27 mouse cellular contexts compared by ENCODE assay signal in genomic region chr10:97442300-97442699, GRCm38 (mm10). TPM values are rescaled to one million over a fixed set of nuclear protein-coding genes. Genes with fewer than 3 reads are reported as not detected.
DNase-seq lines count a peak whose midpoint lies in the region; ATAC-seq and TF ChIP-seq lines count a peak whose summit lies in the region.
"Had no signal": no experiment of that assay in that cellular context is flagged by ENCODE, and none has a peak within 500 bp of the region (broad histone marks: within the 10 kb centered on the region; RNA-seq: fewer than 3 reads in every experiment).

No protein-coding gene starts in this region.

- no peaks in the 10 kb centered on the region for H3K79me2 ChIP-seq in CH12.LX (replicated peaks; ENCODE audit: control insufficient read depth, extremely low read depth, insufficient read depth, poor library complexity, severe bottlenecking)

- H3K27me3 ChIP-seq in liver, postnatal 0 days (ENCODE audit: insufficient read depth, low read length) = no peaks in the 10 kb centered on the region
- H3K27me3 ChIP-seq in liver, embryonic 12.5 days (replicated peaks) = no peaks in the 10 kb centered on the region
- H3K27me3 ChIP-seq in CH12.LX (replicated peaks) = no peaks in the 10 kb centered on the region
- H3K27me3 ChIP-seq: embryonic facial prominence, embryonic 15.5 days; heart, embryonic 12.5 days; heart, embryonic 15.5 days had no signal

- no peak for TF ChIP-seq CTCF in liver, postnatal 0 days (IDR thresholded peaks at IDR 0.05; ENCODE audit: low read depth)
- no peak for TF ChIP-seq CTCF in CH12.LX (conservative IDR thresholded peaks at IDR 0.05 in 1 of 2, IDR thresholded peaks at IDR 0.05 in 1 of 2; ENCODE audit: low read depth in 2 of 2, low read length in 2 of 2)

- no peak for TF ChIP-seq EP300 in liver, postnatal 0 days (IDR thresholded peaks at IDR 0.05; ENCODE audit: low read depth)
- TF ChIP-seq EP300 in CH12.LX (IDR thresholded peaks at IDR 0.05; ENCODE audit: low read length) = 0 out of 2 replicates have a peak, but pooled peaks have one; percentile 38

- no peaks in the 10 kb centered on the region for H3K9me3 ChIP-seq in liver, postnatal 0 days (ENCODE audit: low read length)
- H3K9me3 ChIP-seq in liver, embryonic 12.5 days (replicated peaks) = no peaks in the 10 kb centered on the region
- no peaks in the 10 kb centered on the region for H3K9me3 ChIP-seq in CH12.LX (replicated peaks; ENCODE audit: low read length)
- H3K9me3 ChIP-seq: embryonic facial prominence, embryonic 15.5 days; heart, embryonic 12.5 days; heart, embryonic 15.5 days had no signal

- in situ Hi-C loops in CH12.LX (cut with MboI; ENCODE audit: low pct_ligation_motif_present, low pct_unique_long_range_greater_than_20kb, low sequenced_read_pairs) = no loop called here

- H3K4me1 ChIP-seq in liver, postnatal 0 days (ENCODE audit: insufficient read depth) = no peaks in the 10 kb centered on the region
- no peaks in the 10 kb centered on the region for H3K4me1 ChIP-seq in liver, embryonic 12.5 days
- peaks cover 0 to 3% of the 10 kb centered on the region in 2 experiments; a peak in 1 of 4 replicates for H3K4me1 ChIP-seq in CH12.LX (ENCODE audit: control insufficient read depth in 1 of 2, insufficient read depth in 2 of 2)
- H3K4me1 ChIP-seq: embryonic facial prominence, embryonic 15.5 days had no signal

- no peak overlapping the region for H3K27ac ChIP-seq in liver, postnatal 0 days (ENCODE audit: low read depth)
- no peak overlapping the region for H3K27ac ChIP-seq in liver, embryonic 12.5 days
- H3K27ac ChIP-seq in CH12.LX (ENCODE audit: insufficient read depth, low read depth) = no peak overlapping the region
- H3K27ac ChIP-seq: embryonic facial prominence, embryonic 15.5 days; gastrocnemius, adult 2 months; heart, embryonic 15.5 days; hindbrain, embryonic 14.5 days; hindbrain, postnatal 0 days had no signal

- H3K9ac ChIP-seq in liver, postnatal 0 days (replicated peaks) = no peak overlapping the region
- no peak overlapping the region for H3K9ac ChIP-seq in liver, embryonic 12.5 days
- H3K9ac ChIP-seq in CH12.LX (ENCODE audit: insufficient read depth, low read depth) = no peak overlapping the region
- H3K9ac ChIP-seq: embryonic facial prominence, embryonic 15.5 days; forebrain, postnatal 0 days; heart, embryonic 12.5 days; heart, embryonic 15.5 days; hindbrain, embryonic 14.5 days had no signal

- H3K36me3 ChIP-seq in liver, postnatal 0 days (replicated peaks; ENCODE audit: insufficient read depth, low read length) = no peaks in the 10 kb centered on the region
- no peaks in the 10 kb centered on the region for H3K36me3 ChIP-seq in liver, embryonic 12.5 days
- no peaks in the 10 kb centered on the region for H3K36me3 ChIP-seq in CH12.LX (replicated peaks in 1 of 2; ENCODE audit: control insufficient read depth in 1 of 2, insufficient read depth in 1 of 2, low read length in 1 of 2)
- H3K36me3 ChIP-seq: embryonic facial prominence, embryonic 15.5 days; G1E; heart, embryonic 12.5 days; heart, embryonic 15.5 days had no signal

- dilution Hi-C loops in CH12.LX (cut with MboI; ENCODE audit: extremely low pct_ligation_motif_present, extremely low pct_unique_long_range_greater_than_20kb, low sequenced_read_pairs) = no loop called here

- ATAC-seq in liver, postnatal 0 days = 0 out of 2 replicates have a peak, but pooled peaks have one; percentile 48
- ATAC-seq in liver, embryonic 12.5 days = no peak
- ATAC-seq: forebrain, embryonic 14.5 days; forebrain, postnatal 0 days; hindbrain, postnatal 0 days; inflammation-experienced regulatory T-cells, adult 6 months had no signal

- WGBS in liver, postnatal 0 days (ENCODE audit: insufficient replicate concordance) = 37% methylated on average over 2 of the region's 2 CpGs
- 52% methylated on average over 2 of the region's 2 CpGs for WGBS in liver, embryonic 12.5 days (ENCODE audit: insufficient replicate concordance)

- no peak for TF ChIP-seq POLR2A in CH12.LX (IDR thresholded peaks at IDR 0.05; ENCODE audit: low read depth, low read length)

- no peak overlapping the region for H3K4me3 ChIP-seq in liver, postnatal 0 days (ENCODE audit: low read depth, low read length)
- no peak overlapping the region for H3K4me3 ChIP-seq in liver, embryonic 12.5 days
- H3K4me3 ChIP-seq in CH12.LX (replicated peaks in 1 of 3; ENCODE audit: low read depth in 2 of 3, low read length in 2 of 3, poor library complexity in 1 of 3) = no peak overlapping the region
- H3K4me3 ChIP-seq: embryonic facial prominence, embryonic 15.5 days; gastrocnemius, adult 2 months; heart, embryonic 12.5 days; heart, embryonic 15.5 days had no signal

- H3K4me2 ChIP-seq in liver, postnatal 0 days (ENCODE audit: low read depth, low read length) = no peak overlapping the region
- H3K4me2 ChIP-seq in liver, embryonic 12.5 days = no peak overlapping the region
- H3K4me2 ChIP-seq in CH12.LX (ENCODE audit: insufficient read depth, low read depth, poor library complexity, severe bottlenecking) = no peak overlapping the region
- H3K4me2 ChIP-seq: embryonic facial prominence, embryonic 15.5 days; heart, embryonic 12.5 days; heart, embryonic 15.5 days; hindbrain, embryonic 14.5 days had no signal

- no peak for TF ChIP-seq RAD21 in CH12.LX (IDR thresholded peaks at IDR 0.05; ENCODE audit: low read depth, low read length)

- DNase-seq in liver, postnatal 0 days = no peak
- peak; percentile 59 for DNase-seq in 3T3-L1 (ENCODE audit: low read depth, low spot score)
- no peak for DNase-seq in CH12.LX (ENCODE audit: extremely low read depth)
- DNase-seq in testis, postnatal 14 days (ENCODE audit: low spot score) = no peak
- DNase-seq in yolk sac, embryonic 10.5 days (ENCODE audit: low spot score) = no peak
- DNase-seq: adrenal gland, adult 2 months; adrenal gland, postnatal 14 days; cerebellum, adult 11 months; cerebellum, adult 2 months; cerebellum, postnatal 10 days; cerebellum, postnatal 36 days; embryo, embryonic 11 days; forebrain, postnatal 0 days; gastrocnemius, adult 2 months; gastrocnemius, postnatal 14 days; heart, adult 18-20 months; heart, postnatal 10 days; heart, postnatal 36 days had no signal

TF ChIP-seq in CH12.LX, 34 proteins besides CTCF, POLR2A, EP300 and RAD21:
- TF ChIP-seq ZC3H11A (IDR thresholded peaks at IDR 0.05; ENCODE audit: low read depth, low read length) = no peak
- TF ChIP-seq ZNF384 (IDR thresholded peaks at IDR 0.05; ENCODE audit: low read depth, low read length) = no peak
- no peak for TF ChIP-seq USF1 (IDR thresholded peaks at IDR 0.05; ENCODE audit: low read depth, low read length)
- TF ChIP-seq SMC3 (IDR thresholded peaks at IDR 0.05; ENCODE audit: low read depth, low read length) = no peak
- TF ChIP-seq SIN3A (IDR thresholded peaks at IDR 0.05; ENCODE audit: low read length) = no peak
- no peak for TF ChIP-seq IRF4 (IDR thresholded peaks at IDR 0.05; ENCODE audit: low read depth, low read length)
- TF ChIP-seq MEF2A (IDR thresholded peaks at IDR 0.05; ENCODE audit: borderline replicate concordance, low read depth, low read length) = no peak
- no peak for TF ChIP-seq CHD2 (IDR thresholded peaks at IDR 0.05; ENCODE audit: low read length)

RNA-seq across cellular contexts. Expression of gene Dcn, which starts 37.1 kb away (rescaled TPM):
- polyA plus RNA-seq in liver, postnatal 0 days (2015; fragmentation: Nextera tagmentation; extraction: Ambion mirVana) = 153 and 157 TPM in 2 replicates
- 33.5 and 40.6 TPM in 2 replicates for polyA plus RNA-seq in liver, embryonic 12.5 days (2016; fragmentation: Nextera tagmentation; extraction: Ambion mirVana)
- total RNA-seq in CH12.LX (2012; rRNA removed) (not detected in 2 replicates), CH12.LX (2014; rRNA removed) (not detected in 2 replicates)
- not detected in 2 replicates for polyA plus RNA-seq in CH12.LX (2012; ENCODE audit: insufficient read length, low read depth)
- polyA plus RNA-seq: G1E; inflammation-experienced regulatory T-cells, adult 6 months had no signal

Comparison
In these comparisons a context has a peak if more than half of its experiments do, and no peak if none do; other contexts are left out.
1. RNA of gene Dcn, which starts 37.1 kb away (polyA plus RNA-seq): 153 to 157 TPM in liver, postnatal 0 days and 33.5 to 40.6 TPM in liver, embryonic 12.5 days; not detected in CH12.LX; every median in the first group is over 10 times any median in the second.